Mouse (Mus musculus) midbrain, embryonic 14.5 days (tissue): Measurements from ENCODE around the gene Enc1. TPM values are rescaled to one million over a fixed set of nuclear protein-coding genes. Genes with fewer than 3 reads are reported as not detected.

ENCODE experiments used
- ATAC-seq: fragments of 200-750 bp; cut with Nextera tagmentation; 2 replicates; pipeline ENCODE4 v1.8.0; 2017; ENCODE audit warnings: moderate number of reproducible peaks, moderate library complexity; ENCODE audit not compliant: low FRiP score, low TSS enrichment
- DNase-seq: peaks from one replicate; pipeline ENCODE4 v3.0.0-alpha.2; 2015
- H3K27ac ChIP-seq: fragments of 300-500 bp; sonication (generic); replicated peaks from 2 replicates; pipeline ENCODE4 v1.5.1; 2014; ENCODE audit warnings: mild to moderate bottlenecking, low read depth, low read length, moderate library complexity
- H3K27me3 ChIP-seq: fragments of 300-500 bp; sonication (generic); 2 replicates; pipeline ENCODE4 v1.6.1; 2014; ENCODE audit warnings: low read length, control low read depth, mixed read lengths; ENCODE audit not compliant: control insufficient read depth, insufficient read depth
- H3K36me3 ChIP-seq: fragments of 300-500 bp; sonication (generic); 2 replicates; pipeline ENCODE4 v1.6.1; 2014; ENCODE audit warnings: low read length, control low read depth; ENCODE audit not compliant: control insufficient read depth, insufficient read depth
- H3K4me1 ChIP-seq: fragments of 300-500 bp; sonication (generic); 2 replicates; pipeline ENCODE4 v1.6.1; 2014; ENCODE audit warnings: mild to moderate bottlenecking, antibody characterized with exemption, low read length, control low read depth; ENCODE audit not compliant: control insufficient read depth, insufficient read depth
- H3K4me2 ChIP-seq: fragments of 300-500 bp; sonication (generic); 2 replicates; pipeline ENCODE4 v1.6.1; 2014; ENCODE audit warnings: mild to moderate bottlenecking, low read length, moderate library complexity
- H3K4me3 ChIP-seq: fragments of 300-500 bp; sonication (generic); replicated peaks from 2 replicates; pipeline ENCODE4 v1.5.1; 2014; ENCODE audit warnings: low read depth, low read length
- H3K9ac ChIP-seq: fragments of 300-500 bp; sonication (generic); replicated peaks from 2 replicates; pipeline ENCODE4 v1.6.1; 2014; ENCODE audit warnings: mild to moderate bottlenecking, low read length, moderate library complexity
- H3K9me3 ChIP-seq: fragments of 300-500 bp; sonication (generic); 2 replicates; pipeline ENCODE4 v1.6.1; 2016; ENCODE audit warnings: low read length, control low read depth, mixed read lengths; ENCODE audit not compliant: control insufficient read depth
- WGBS: fragments of 180-500 bp; shearing (Covaris S2); extraction: QIAGEN DNeasy Blood & Tissue Kit; methylation state at CpG from one replicate; pipeline ENCODE4 v1.1.7; 2014; 5-methylcytosine and 5-hydroxymethylcytosine counted together
- polyA plus RNA-seq: library from polyadenylated mRNA; unstranded; fragments of >200 nt; fragmentation: Nextera tagmentation; extraction: Ambion mirVana; gene quantifications from 2 replicates; pipeline ENCODE4 v1.2.1, GENCODE M21; 2014

The Enc1 gene
- polyA plus RNA-seq, 1 experiment from 2014 or later: 94.2 TPM

DNA sequence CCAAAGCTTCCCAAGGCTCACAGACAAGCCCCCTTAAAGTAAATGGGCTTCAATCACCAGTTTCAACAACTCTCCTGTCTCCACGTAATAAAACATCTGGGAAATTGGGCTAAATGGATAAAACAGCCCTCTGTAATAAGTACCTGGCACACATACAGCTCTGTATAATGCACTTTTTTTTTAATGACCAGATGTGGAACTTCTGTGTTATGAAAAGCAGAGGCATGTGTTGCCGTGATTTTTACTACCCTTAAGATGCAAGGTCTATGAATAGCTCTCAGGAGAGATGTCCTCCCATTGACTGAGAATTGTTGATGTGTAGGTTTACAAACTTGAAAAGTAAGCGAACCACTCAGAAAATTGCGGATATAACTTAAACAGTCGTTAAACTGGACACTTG lies 24.7 kb upstream of the Enc1 start:
- Histone ChIP-seq H3K9ac (no peak overlapping the region), H3K4me2 (no peak overlapping the region), H3K36me3 (no peaks in the 10 kb centered on the region), H3K4me3 (no peak overlapping the region), H3K27ac (0 out of 2 replicates have a peak overlapping the region, but pooled peaks have one; percentile 32), H3K27me3 (no peaks in the 10 kb centered on the region), H3K4me1 (no peaks in the 10 kb centered on the region), H3K9me3 (no peaks in the 10 kb centered on the region)
- DNase-seq (no peak), ATAC-seq (no peak)
- 90% methylated on average over 5 of the region's 5 CpGs for WGBS

DNA sequence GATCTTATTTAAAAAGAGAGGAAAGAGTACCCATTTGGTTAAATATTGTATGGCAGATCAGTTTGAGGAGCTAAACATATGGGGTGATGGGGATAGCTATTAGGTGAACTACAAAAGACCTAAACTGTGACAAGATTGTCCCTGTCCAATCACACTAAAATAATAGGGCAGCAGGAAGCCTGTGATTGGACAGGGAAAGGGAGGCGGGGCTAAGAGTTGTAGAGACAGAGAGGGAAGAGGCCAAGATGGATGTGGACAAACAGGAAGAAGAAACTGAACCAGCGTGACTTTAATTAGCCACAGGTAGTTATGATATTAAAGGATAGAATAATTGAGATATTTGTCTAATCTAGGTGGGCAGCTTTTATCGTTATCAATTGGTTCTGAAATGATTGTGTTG lies 20.9 kb upstream of the Enc1 start:
- Histone ChIP-seq H3K4me2 (no peak overlapping the region), H3K4me1 (no peaks in the 10 kb centered on the region), H3K27me3 (no peaks in the 10 kb centered on the region), H3K9me3 (no peaks in the 10 kb centered on the region), H3K9ac (no peak overlapping the region), H3K4me3 (no peak overlapping the region), H3K36me3 (no peaks in the 10 kb centered on the region), H3K27ac (no peak overlapping the region)
- DNase-seq (no peak), ATAC-seq (no peak)
- 94% methylated on average over 3 of the region's 3 CpGs for WGBS

GRCm38 (mm10) chr13:97223856-97224255 lies 17.0 kb upstream of the Enc1 start:
- Histone ChIP-seq H3K4me1 (no peaks in the 10 kb centered on the region), H3K4me2 (no peak overlapping the region), H3K36me3 (no peaks in the 10 kb centered on the region), H3K4me3 (no peak overlapping the region), H3K27me3 (no peaks in the 10 kb centered on the region), H3K9ac (no peak overlapping the region), H3K9me3 (no peaks in the 10 kb centered on the region), H3K27ac (no peak overlapping the region)
- 92% methylated on average over 8 of the region's 8 CpGs for WGBS
- no peak for DNase-seq
- ATAC-seq: no peak

GRCm38 (mm10) chr13:97224341-97224982 lies 16.4 kb upstream of the Enc1 start:
- WGBS: 76% methylated on average over 10 of the region's 10 CpGs
- no peak overlapping the region for H3K9ac ChIP-seq
- no peak overlapping the region for H3K27ac ChIP-seq
- no peaks in the 10 kb centered on the region for H3K4me1 ChIP-seq
- H3K4me2 ChIP-seq: no peak overlapping the region
- DNase-seq (no peak), ATAC-seq (no peak)
- H3K36me3 ChIP-seq: no peaks in the 10 kb centered on the region
- no peaks in the 10 kb centered on the region for H3K9me3 ChIP-seq
- H3K4me3 ChIP-seq: no peak overlapping the region
- H3K27me3 ChIP-seq: no peaks in the 10 kb centered on the region

DNA sequence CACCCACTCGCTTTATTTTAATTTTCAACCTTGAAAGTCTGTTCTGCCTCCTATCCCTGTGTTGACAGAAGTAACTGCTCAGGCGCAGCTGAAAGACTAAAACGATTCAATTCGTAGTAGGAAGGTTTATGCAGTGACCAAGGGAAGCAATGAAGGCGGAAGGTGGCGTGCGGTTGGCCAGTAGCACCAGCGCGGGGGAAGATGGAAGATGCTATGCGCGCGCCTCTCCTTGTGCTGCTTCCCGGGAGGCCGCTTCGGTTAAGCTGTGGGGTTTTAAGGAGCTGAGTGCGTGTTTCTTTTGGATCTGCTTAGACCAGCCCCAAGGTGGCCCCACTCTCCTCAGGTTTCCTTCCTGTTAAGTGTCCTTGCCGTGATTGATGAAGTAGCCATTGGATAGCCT lies 15.8 kb upstream of the Enc1 start:
- no peak overlapping the region for H3K9ac ChIP-seq
- no peaks in the 10 kb centered on the region for H3K4me1 ChIP-seq
- H3K4me3 ChIP-seq: no peak overlapping the region
- H3K4me2 ChIP-seq: no peak overlapping the region
- H3K27me3 ChIP-seq: no peaks in the 10 kb centered on the region
- ATAC-seq (no peak), DNase-seq (no peak)
- no peaks in the 10 kb centered on the region for H3K36me3 ChIP-seq
- WGBS: 78% methylated on average over 17 of the region's 17 CpGs
- no peaks in the 10 kb centered on the region for H3K9me3 ChIP-seq
- no peak overlapping the region for H3K27ac ChIP-seq

DNA sequence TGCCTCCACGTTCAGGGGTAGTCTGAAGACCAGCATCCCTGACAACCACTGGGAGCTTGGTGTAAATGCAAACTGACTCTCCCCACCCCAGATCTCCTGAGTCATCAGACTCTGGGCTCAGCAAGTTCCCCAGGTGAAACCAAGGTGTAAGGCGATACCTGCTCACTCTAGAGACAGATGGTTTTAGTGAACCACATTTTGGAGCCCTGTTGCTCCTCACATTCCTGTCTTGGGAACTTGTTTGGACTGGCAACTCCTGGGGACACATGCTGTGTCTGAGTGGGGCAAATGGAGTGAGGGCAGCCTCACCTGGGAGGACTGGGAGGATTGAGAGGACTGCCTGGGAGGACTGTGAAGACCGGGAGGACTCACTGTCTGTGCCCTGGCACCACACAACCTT lies 13.1 kb upstream of the Enc1 start:
- Histone ChIP-seq H3K27me3 (no peaks in the 10 kb centered on the region), H3K4me1 (no peaks in the 10 kb centered on the region), H3K27ac (no peak overlapping the region), H3K4me3 (no peak overlapping the region), H3K9ac (no peak overlapping the region), H3K4me2 (no peak overlapping the region), H3K36me3 (no peaks in the 10 kb centered on the region), H3K9me3 (no peaks in the 10 kb centered on the region)
- no peak for ATAC-seq
- DNase-seq: no peak
- 94% methylated on average over 3 of the region's 3 CpGs for WGBS

GRCm38 (mm10) chr13:97230101-97230500 lies 10.8 kb upstream of the Enc1 start:
- no peak overlapping the region for H3K4me2 ChIP-seq
- ATAC-seq (no peak), DNase-seq (no peak)
- H3K4me1 ChIP-seq: no peaks in the 10 kb centered on the region
- H3K4me3 ChIP-seq: no peak overlapping the region
- no peak overlapping the region for H3K9ac ChIP-seq
- no peak overlapping the region for H3K27ac ChIP-seq
- H3K27me3 ChIP-seq: no peaks in the 10 kb centered on the region
- no peaks in the 10 kb centered on the region for H3K36me3 ChIP-seq
- 80% methylated on average over 3 of the region's 3 CpGs for WGBS
- H3K9me3 ChIP-seq: no peaks in the 10 kb centered on the region

DNA sequence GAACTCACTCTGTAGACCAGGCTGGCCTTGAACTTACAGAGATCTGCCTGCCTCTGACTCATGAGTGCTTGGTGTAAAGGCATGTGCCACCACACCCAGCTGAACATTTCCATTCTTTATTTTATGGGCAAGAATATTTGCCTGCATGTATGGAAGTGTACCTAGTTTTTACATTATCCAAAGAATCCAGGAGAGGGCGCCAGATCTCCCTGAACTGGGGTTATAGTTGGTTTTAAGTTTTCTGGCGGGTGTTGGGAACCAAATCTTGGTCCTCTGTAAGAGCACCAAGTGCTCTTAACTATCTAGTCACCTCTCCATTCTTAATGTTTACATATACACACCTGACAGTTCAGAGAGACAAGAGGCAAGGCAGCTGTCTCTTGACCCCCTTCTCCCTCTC lies 7.8 kb upstream of the Enc1 start:
- ATAC-seq: no peak
- Histone ChIP-seq H3K27ac (no peak overlapping the region), H3K9ac (no peak overlapping the region), H3K4me2 (no peak overlapping the region), H3K4me3 (no peak overlapping the region), H3K9me3 (no peaks in the 10 kb centered on the region), H3K4me1 (0 out of 2 replicates have a peak, but pooled peaks cover 3% of the 10 kb centered on the region), H3K27me3 (no peaks in the 10 kb centered on the region), H3K36me3 (no peaks in the 10 kb centered on the region)
- no peak for DNase-seq
- WGBS: 76% methylated on average over 2 of the region's 2 CpGs

DNA sequence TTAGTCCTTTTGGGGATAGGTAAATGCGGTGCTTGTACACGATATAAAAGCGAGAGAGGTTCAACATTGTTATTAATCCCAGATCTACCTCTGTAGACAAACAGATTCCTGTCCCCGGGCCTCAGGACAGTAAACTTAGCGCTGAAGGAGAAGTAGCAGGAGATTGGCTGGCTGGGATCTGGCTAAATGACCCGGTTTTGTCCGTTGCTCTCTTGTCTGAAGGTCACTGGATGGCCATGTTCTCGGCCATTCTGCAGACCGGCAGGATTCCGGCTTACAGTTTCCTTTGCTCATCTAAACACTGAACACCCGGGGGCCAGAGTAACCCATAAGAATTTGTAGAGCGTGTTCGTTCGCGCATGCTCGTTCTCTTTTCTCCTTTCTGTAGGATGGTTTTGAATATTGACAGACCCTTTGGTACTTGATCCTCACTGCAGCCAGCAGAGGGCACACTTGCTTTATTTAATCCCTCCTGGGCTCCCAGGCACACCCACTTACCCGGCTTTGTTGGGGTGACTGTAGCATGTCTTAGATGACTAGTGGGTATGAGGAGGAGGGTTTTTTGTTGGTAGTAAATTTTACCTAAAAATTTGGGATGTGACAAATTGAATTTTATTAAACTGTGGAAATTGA lies 6.0 kb upstream of the Enc1 start:
- H3K4me3 ChIP-seq: peak overlapping the region; percentile 31
- H3K4me1 ChIP-seq: peaks cover 9% of the 10 kb centered on the region; the same call in 1 of the 2 replicates
- H3K27ac ChIP-seq: no peak overlapping the region
- peak overlapping the region; percentile 45; the same call in 1 of the 2 replicates for H3K9ac ChIP-seq
- WGBS: 17% methylated on average over 17 of the region's 17 CpGs
- peak overlapping the region; percentile 63 for H3K4me2 ChIP-seq
- ATAC-seq (peak; percentile 73), DNase-seq (peak; percentile 96)
- H3K9me3 ChIP-seq: no peaks in the 10 kb centered on the region
- no peaks in the 10 kb centered on the region for H3K36me3 ChIP-seq
- H3K27me3 ChIP-seq: no peaks in the 10 kb centered on the region
